In genomic region chr13:16465812-16466211, GRCm38 (mm10) we compare ENCODE assay signal across 29 mouse cellular contexts.
"Had no signal": no experiment of that assay in that cellular context is flagged by ENCODE, and none has a peak within 500 bp of the region (broad histone marks: within the 10 kb centered on the region; RNA-seq: fewer than 3 reads in every experiment).

No protein-coding gene starts in this region.

- H3K4me1 ChIP-seq: limb, embryonic 10.5 days; limb, embryonic 12.5 days; limb, embryonic 13.5 days; limb, embryonic 15.5 days; liver, embryonic 12.5 days; liver, embryonic 13.5 days; liver, embryonic 15.5 days; lung, embryonic 15.5 days; megakaryocyte, embryonic 14.5 days; midbrain, embryonic 10.5 days; midbrain, embryonic 12.5 days; midbrain, embryonic 13.5 days; midbrain, embryonic 15.5 days had no signal

- DNase-seq: left cerebral cortex, postnatal 4 days; liver; liver, embryonic 13.5 days; liver, postnatal 0 days; lung, adult 18-20 months; lung, adult 2 months; lung, embryonic 14.5 days; lung, postnatal 10 days; lung, postnatal 14 days; lung, postnatal 36 days; lung, postnatal 4 days; midbrain, embryonic 14.5 days had no signal

- H3K9me3 ChIP-seq: limb, embryonic 10.5 days; limb, embryonic 12.5 days; limb, embryonic 13.5 days; limb, embryonic 15.5 days; liver, embryonic 12.5 days; liver, embryonic 13.5 days; liver, embryonic 15.5 days; lung, embryonic 15.5 days; megakaryocyte, embryonic 14.5 days; midbrain, embryonic 10.5 days; midbrain, embryonic 12.5 days; midbrain, embryonic 13.5 days; midbrain, embryonic 15.5 days had no signal

- H3K4me3 ChIP-seq: limb, embryonic 10.5 days; limb, embryonic 12.5 days; limb, embryonic 13.5 days; limb, embryonic 15.5 days; liver, embryonic 12.5 days; liver, embryonic 13.5 days; liver, embryonic 15.5 days; lung, embryonic 15.5 days; megakaryocyte, embryonic 14.5 days; midbrain, embryonic 10.5 days; midbrain, embryonic 12.5 days; midbrain, embryonic 13.5 days; midbrain, embryonic 15.5 days; myocyte had no signal

- H3K27ac ChIP-seq: limb, embryonic 10.5 days; limb, embryonic 12.5 days; limb, embryonic 13.5 days; limb, embryonic 15.5 days; liver, embryonic 12.5 days; liver, embryonic 13.5 days; liver, embryonic 14.5 days; liver, embryonic 15.5 days; lung, embryonic 15.5 days; macrophage; midbrain, embryonic 10.5 days; midbrain, embryonic 12.5 days; midbrain, embryonic 13.5 days; midbrain, embryonic 15.5 days had no signal

- H3K4me2 ChIP-seq: limb, embryonic 12.5 days; limb, embryonic 13.5 days; limb, embryonic 15.5 days; liver, embryonic 11.5 days; liver, embryonic 12.5 days; liver, embryonic 13.5 days; liver, embryonic 15.5 days; lung, embryonic 14.5 days; lung, embryonic 15.5 days; midbrain, embryonic 11.5 days; midbrain, embryonic 12.5 days; midbrain, embryonic 13.5 days; midbrain, embryonic 15.5 days had no signal

- H3K9ac ChIP-seq: limb, embryonic 12.5 days; limb, embryonic 13.5 days; limb, embryonic 15.5 days; liver, embryonic 12.5 days; liver, embryonic 13.5 days; liver, embryonic 14.5 days; liver, embryonic 15.5 days; liver, postnatal 0 days; lung, embryonic 14.5 days; lung, embryonic 15.5 days; midbrain, embryonic 12.5 days; midbrain, embryonic 13.5 days; midbrain, embryonic 15.5 days had no signal

- H3K36me3 ChIP-seq: limb, embryonic 10.5 days; limb, embryonic 12.5 days; limb, embryonic 13.5 days; limb, embryonic 15.5 days; liver, embryonic 12.5 days; liver, embryonic 13.5 days; liver, embryonic 15.5 days; lung, embryonic 15.5 days; midbrain, embryonic 10.5 days; midbrain, embryonic 12.5 days; midbrain, embryonic 13.5 days; midbrain, embryonic 15.5 days had no signal

- H3K27me3 ChIP-seq: limb, embryonic 12.5 days; limb, embryonic 13.5 days; limb, embryonic 15.5 days; liver, embryonic 12.5 days; liver, embryonic 13.5 days; liver, embryonic 15.5 days; lung, embryonic 15.5 days; megakaryocyte, embryonic 14.5 days; midbrain, embryonic 12.5 days; midbrain, embryonic 13.5 days; midbrain, embryonic 15.5 days had no signal
